Mouse (Mus musculus): ENCODE results near the gene Rapgef5.

The Rapgef5 gene

DNA sequence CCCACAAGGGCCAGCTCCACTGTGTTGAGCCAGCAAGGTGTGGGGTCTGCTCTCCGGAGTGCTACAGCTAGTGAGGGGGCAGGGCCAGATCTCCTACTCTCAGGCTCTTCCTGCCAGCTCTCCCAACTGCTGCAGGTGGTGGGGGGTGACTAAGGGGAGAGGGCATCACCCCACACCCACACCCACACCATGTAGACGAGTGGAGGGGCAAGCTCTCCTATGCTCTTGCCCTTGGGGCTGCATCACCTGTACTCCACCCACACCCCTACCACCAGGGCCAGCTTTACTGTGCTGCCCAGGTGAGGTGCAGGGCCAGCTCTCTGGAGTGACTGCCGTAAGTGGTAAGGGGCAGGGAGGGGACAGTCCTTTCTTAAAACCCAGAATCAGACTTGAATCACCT lies 89.7 kb downstream of the Rapgef5 start:
- no peak for DNase-seq (ENCODE audit: low spot score in 2 of 2)

DNA sequence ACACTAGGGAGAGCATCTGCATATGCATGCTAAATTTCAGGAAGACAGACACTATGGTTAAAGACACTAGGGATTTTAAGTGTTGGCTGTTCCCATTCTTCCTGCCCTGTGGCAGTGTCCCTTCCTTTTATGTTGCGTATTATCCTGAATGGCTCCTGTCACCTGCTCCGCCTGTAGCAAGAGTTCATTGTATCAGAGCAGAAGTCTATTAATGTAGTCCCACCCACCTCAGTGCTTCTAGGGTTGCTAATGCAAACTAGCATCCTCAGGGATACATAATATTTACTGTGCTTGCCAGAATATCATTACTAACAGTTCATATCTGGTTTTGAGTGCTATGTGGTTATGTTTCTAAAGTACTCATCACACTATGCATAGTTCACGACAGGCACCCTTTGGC lies 96.4 kb downstream of the Rapgef5 start:
- no peak for DNase-seq (ENCODE audit: low spot score in 2 of 2)

DNA sequence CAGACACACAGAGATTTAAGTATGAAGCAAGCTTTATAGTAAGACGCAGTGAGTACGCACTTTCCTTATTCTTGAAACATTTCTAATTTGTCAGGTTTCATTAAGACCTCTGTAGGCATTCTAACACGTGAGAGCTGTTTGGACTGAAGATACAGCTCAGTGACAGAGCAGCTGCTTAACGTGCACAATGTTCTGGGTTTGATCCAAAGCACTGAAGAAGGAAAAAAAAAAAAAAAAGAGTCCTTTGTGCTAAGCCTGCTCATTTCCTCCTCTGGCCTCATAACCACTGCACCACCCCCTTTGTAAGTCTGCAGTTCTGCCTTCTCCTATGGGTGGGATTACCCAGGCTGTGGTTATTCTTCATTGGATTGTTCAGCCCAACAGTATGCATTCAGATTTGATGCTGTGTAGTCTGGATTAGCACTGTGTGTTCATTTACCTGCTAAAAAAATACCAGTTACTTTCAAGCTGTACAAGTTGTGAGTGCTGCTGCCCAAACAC lies 103.3 kb downstream of the Rapgef5 start:
- no peak for DNase-seq (ENCODE audit: low spot score in 2 of 2)

DNA sequence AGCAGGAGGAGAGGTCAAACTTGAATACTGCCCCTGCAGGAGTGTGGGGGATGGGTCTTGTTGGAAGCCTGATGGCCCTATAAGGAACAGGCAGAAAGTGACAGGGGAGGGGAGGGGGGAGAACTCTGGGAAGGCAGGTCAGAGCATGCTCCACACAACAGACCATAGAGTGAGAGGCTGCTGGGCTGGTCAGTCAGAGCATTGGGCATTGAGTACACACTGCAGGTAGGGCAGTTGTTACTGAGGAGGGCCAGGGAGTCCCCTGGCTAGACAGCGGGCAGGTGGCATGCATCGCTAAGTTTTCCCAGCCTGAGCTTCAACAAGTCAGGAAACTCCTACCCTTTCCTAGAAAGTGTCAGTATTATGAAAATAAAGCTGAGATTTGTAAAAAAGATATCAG lies 106.7 kb downstream of the Rapgef5 start:
- no peak for DNase-seq (ENCODE audit: low spot score in 2 of 2)

DNA sequence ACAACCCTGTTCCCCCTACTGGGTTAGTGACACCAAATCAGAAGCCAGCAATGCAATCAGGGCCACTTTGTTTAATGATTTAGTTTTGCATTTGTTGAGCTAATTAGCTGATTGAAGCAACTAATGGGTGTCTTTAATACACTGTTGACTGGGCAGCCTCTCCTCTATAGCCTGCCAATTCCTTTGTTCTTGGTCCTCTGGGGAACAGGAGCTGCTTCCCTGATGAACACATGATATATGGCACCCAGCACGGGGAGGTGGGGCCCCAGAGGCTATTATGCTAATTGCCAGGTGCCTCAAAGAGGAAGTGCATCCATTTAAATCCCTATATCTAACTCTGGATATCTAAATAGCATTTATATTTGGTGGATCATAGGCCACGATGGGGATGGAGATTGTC lies 111.0 kb downstream of the Rapgef5 start:
- no peak for DNase-seq (ENCODE audit: low spot score in 2 of 2)

DNA sequence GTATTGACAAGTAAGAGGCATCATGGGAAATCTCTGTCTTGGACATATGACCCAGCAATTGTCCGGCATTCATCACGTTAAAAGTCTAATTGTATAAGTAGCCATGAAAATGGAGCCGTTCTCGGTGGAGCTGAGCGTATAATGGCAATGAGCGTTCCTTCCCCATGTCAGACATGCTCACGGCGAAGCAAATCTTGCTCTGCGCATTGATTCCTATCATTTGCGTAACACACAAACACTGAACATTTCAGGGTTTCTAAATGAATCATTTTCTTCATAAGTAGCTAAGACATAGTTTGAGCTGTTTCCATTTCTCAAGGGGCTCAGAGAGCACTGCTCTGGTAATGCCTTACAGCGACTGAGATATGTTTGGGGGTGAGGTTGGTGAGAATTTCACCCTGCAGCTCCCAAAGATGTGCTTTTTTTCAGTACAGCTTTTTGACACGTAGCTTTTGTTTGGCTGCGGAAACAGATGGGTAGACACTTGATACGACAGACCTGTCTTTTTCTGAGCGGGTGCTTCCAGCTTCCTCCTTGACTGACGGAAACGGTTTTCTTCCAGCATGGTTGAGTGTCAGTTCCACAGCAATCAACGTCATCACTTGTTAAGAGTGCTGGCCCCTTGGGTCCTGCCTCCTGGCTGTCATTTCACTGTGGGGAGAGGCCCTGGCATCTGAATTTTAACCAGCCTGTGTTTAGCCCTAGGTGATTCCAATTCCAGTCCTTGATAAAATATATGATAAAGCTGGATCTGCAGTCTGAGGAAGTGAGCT lies 112.2 kb downstream of the Rapgef5 start:
- DNase-seq (ENCODE audit: low spot score in 2 of 2) = no peak

DNA sequence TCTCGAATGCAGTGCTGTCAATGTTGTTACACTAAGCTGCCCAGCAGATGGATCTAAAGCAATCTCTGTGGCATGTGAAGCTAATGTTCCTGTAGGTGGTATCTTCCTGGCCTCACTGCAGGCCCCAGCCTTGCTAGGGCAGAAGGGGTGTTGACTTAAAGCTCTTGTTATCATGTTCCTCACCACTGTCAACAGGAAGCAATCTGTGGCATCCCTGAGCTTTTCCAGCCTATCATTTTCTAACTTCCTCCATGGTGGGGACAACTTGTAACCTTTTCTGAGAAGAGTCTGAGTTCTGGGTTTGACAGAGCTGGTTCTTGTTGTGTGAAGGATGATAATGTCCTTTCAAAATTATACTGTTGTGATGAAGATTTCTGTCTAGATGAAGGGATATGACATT lies 115.9 kb downstream of the Rapgef5 start:
- no peak for DNase-seq (ENCODE audit: low spot score in 2 of 2)

DNA sequence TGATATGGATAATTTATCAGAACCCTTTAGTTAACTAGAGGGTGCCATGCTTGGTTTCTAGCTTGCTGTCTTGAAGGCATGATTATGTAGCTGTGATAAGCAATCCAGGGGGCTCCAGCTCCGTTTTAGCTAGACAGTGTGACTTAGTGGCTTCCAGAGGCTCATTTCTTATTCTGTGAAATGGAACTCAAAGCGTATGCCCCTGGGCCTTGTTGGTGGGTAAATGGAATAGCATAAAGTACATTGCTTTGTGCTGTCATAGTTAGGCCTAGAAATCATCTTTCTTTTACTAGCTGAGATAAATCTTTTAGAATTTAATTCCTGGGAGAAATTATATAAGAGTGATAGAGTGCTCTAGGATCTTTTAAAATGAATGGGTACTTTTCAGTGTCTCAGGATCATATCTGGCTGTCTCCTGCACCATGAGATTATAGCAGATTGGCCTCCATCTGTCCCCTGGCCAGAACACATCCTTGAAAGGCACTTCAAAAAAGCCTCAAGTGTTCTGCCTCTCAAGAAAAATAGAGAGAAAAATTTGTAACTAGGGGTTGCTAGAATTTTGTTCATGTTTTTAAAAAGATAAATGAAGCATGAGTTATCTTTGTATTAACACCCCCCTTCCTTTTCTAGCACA lies 120.0 kb downstream of the Rapgef5 start:
- DNase-seq (ENCODE audit: low spot score in 2 of 2) = no peak

DNA sequence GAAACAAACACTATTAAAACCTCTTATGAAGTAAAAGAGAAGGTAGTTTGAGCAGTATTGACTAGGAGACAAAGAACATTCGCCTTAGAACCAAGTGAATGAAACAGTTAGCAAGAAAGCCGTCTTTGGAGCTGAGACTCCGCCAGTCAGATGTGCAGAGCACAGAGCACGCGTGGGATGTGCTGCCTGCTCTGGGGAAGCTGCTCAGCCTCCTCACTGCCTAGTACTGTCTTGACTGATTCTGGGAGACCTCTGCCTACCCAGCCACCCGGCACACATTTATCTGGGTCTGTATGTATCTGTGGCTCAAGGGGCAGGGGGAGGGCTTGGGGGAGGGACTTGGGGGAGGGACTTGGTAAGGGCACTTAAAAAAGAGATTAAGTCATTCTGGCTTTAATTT lies 120.7 kb downstream of the Rapgef5 start:
- peak in 1 of 2 experiments; percentile 25 for DNase-seq (ENCODE audit: low spot score in 2 of 2)

DNA sequence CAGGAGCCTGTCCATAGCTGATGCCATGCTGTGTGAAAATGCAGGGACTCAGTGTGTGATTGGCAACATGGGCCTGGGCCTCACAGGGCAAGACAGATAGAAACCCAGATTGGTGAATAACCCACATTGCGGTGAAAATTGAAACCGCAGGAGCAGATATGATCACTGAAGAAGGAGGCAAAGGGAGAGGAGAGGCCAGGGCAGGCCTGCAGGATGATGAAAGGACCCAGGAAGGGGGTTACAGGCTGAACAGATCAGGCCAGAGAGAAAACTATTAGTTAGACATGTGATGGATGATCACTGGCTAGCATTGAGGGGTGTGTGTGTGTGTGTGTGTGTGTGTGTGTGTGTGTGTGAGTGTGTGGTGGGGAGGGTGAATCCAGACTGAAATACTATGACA lies 122.6 kb downstream of the Rapgef5 start:
- DNase-seq (ENCODE audit: low spot score in 2 of 2) = no peak

DNA sequence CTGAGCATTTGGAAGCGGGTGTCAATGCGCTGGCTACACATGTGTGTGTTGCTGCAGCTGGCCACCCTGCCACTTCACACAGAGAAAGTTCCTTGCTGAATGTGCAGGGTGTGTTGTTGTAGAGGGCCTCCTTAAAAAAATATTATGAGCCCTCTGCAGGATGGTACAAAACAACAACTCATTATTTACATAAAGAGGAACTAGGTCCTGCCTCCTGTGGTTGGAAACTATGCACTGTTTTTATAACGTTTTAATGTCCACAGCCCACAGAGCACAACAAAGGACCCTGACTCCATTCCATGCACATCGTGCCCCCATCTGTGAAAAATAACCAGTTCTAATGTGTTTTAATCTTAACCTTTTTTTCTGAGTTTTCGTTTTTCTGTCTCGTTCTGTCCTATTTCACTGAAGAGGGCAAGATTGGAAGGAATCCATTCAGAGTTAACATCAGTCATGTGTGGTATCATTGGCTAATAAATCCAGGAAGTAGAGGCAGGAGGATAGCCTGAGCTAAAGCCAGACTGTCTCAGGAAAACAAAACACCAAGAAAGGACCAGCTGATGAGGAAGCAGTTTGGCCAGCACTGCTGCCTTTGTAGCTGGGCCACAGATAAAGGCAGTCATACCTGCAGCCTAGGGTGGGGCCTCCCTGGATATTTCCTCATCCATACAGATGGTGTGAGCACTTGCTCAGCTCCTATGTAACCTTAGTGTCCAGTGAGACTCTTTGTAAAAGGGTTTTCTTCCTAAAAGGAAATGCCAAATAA lies 123.3 kb downstream of the Rapgef5 start:
- DNase-seq (ENCODE audit: low spot score in 2 of 2) = no peak

DNA sequence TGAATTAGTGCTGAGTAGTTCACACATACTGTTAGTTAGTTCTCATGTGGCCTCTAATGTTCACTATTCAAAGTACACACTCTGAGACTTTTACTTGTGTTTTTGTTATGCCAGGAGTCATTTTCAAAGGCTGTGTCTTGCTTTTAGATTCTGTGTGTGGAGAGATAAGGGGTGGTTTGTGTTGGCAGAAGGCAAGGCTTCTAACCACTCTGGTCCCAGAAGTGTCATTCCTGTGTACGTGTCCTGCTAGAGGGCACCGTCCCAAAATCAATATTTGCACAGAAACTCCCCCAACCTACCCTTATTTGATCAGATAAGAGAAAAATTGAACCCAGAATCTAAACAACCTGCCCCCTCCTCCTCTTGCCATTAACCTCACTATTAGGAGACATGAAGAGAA lies 126.2 kb downstream of the Rapgef5 start:
- DNase-seq (ENCODE audit: low spot score in 2 of 2) = no peak

DNA sequence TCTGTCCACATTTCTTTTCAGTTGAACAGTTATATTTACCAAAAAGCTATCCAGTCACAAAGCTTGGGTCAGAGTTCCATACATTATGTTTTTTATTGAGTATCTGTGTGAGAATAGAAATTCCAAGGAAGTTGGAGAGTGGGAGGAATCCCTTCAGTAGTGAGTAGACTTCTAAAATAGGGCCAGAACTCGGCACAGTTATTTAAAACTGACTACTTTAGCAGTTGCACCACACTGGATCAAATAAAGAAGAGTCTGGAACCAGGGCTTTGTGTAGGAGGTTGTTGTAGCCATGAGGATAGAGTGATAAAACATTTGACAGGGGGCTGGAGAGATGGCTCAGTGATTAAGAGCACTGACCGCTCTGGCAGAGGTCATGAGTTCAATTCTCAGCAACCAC lies 129.5 kb downstream of the Rapgef5 start:
- no peak for DNase-seq (ENCODE audit: low spot score in 2 of 2)

DNA sequence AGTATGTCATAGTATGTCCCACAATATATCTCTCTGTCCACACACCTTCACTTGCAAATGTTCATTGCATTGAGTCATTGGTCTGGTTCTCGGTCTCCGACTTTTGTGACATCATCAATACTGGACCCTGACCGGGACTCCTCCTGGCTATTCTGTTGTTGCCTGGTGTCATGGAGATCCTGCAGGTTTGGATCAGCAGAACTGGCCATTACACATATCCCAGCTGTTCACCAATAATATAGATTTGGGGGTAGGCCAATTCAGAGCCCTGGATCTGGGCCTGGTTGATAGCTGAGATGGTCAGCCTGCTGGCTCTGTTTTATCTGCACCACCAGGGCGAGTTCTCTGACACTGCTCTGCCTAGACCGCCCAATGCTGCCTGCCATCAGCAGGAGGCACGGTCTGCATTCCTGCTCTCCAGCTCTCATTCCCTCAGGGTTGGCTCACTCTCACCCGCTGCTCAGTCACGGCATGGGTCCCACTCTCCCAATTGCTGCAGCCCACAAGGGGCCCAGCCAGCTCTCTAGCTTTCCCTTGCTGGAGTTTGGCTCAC lies 137.7 kb downstream of the Rapgef5 start:
- no peak for DNase-seq (ENCODE audit: low spot score in 2 of 2)

DNA sequence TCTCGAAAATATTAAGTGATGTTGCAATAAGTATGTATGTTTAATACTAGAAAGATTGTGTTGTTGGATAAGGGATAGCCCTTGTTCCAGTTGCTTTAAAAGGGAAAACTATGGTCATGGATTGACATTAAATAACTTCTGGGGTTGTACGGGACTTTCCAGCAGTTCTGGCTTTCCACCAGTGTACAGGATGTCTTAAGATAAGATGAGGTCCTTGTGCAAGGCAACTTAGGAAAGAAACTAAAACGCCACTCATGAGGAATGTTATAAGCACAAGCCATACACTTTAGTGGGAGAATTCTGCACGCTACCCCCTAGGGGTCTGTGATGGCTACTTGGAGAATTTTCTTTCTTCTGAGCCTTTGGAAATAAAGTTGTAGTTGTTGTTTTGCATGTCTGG lies 140.7 kb downstream of the Rapgef5 start:
- no peak for DNase-seq (ENCODE audit: low spot score in 2 of 2)

DNA sequence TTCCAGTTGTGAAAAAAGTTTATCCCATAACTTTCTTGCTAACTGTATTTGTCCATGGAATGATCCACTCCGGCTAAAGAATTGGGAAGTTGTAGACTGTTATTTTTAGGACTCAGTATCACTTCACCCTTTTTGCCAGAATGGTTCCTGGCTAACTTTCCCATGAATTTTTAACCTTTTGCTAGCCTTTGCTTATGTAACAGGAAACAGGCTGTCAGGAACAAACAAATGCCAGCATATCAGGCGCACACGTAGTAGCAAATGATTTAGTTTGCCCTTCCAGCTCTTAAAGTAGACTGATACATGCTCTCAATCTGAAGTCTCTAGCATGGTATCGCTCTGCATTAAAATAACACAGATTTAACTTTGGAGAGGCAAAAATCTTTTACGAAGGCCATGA lies 141.5 kb downstream of the Rapgef5 start:
- no peak for DNase-seq (ENCODE audit: low spot score in 2 of 2)

DNA sequence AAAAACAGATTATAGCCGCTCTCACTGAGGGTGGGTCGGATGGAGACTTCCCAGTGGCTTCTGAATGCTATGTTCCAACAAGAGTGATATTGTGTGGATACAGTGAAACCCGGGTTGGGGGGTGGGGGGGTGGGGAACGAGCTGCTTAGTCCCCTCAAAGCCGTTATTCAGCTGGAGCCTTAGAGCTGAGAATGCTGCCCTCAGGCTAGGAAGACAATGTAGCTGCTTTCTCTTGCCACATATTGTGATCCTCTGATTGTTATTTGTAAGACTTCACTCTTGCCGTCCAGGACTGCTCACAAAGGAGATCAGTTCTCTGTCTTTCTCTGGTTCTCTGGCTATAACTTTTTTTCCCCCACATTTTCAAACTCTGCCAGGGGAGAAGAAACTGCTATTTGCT lies 142.5 kb downstream of the Rapgef5 start:
- no peak for DNase-seq (ENCODE audit: low spot score in 2 of 2)

DNA sequence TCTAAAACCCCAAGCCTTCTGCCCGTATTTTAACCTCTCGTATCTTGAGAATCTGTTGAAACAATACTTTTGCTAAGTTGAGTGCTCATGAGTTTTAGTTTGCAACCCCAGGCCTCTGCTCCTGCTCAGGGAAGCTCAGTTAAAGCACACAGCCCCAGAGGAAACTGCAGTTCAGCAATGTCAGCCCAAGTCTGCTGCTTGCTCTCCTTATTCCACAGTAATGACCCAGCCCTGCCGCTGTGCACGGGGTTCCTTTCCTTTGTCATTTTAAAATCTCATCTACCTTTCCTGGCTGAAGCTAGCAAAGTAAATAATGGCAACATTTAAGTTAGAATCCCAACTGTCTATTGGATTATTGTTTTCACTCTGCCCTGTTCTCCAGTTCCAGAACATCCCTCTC lies 144.1 kb downstream of the Rapgef5 start:
- no peak for DNase-seq (ENCODE audit: low spot score in 2 of 2)

DNA sequence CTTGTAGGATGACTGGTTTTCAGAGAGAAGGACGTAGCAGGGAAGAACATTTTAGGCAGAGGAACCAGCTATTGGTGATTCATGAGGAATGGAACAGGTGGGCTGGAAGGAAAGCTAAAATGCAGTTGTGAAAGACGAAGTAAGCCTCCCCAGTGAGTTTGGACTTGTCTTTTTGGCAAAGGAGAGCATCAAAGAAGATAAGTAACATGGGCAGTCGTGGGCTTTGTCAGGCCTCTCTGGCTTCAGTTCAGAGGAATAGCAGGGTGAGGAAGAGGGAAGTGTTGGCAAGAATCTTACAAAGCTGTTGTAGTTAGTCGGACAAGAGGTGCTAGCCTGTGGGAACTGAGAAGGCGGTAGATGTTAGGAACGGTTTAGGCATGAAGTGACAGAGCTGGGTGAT lies 145.6 kb downstream of the Rapgef5 start:
- no peak for DNase-seq (ENCODE audit: low spot score in 2 of 2)

DNA sequence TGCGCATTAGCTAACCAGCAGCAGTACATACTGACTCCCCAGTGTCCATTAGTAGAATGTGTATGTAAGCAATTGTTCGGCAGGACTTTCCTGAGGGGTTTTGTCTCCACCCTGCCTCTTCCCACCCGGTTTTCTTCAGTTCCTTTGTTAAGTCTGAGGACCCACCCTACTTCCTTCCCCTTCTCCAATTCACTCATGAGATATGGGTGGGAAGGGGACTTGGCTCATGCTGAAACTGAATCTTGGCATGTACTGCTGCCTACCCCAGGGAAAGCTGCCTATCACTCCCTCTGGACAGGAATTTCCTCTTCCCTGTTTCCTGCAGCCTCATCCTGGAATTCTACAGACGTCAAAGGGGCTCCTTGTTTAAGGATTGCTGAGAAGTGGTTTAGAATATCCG lies 147.4 kb downstream of the Rapgef5 start:
- no peak for DNase-seq (ENCODE audit: low spot score in 2 of 2)

DNA sequence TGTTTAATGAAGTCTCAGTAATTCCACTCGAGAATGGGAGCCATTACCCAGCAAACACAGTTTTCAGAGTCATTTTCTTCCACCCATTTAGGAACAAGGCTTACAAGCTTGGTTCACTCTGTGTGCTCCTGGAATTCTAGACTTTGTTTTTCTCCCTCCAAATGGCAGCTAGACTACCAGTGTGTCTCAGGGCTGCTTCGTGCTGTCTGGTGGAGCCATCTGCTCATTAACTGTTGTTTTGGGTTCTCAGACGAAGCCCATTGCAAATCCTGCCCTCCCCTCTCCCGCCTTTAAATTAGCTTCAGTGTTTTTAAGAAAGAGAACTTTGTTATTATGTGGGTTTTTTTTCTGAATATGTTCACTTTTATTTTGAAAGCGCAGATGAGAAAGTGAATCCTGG lies 148.4 kb downstream of the Rapgef5 start:
- no peak for DNase-seq (ENCODE audit: low spot score in 2 of 2)

DNA sequence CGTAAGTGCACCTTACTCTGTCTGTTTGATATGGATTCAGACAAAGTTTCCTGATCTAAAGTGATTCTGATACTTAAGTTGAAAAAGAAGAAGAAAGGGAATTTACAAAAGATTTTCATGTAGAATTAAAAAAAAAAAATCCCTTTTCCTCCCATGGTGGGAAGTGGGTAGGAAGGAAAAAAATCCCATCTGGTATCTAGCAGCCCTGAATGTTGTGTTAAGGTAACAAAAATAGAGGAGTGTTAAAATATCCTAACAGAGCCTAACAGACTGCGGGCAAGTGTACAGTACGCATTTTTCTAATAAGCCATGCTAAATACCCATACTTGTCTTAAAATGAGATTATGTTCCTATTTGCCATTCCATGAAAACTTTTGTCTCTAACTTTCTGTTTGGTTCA lies 150.1 kb downstream of the Rapgef5 start:
- no peak for DNase-seq (ENCODE audit: low spot score in 2 of 2)
